Mouse (Mus musculus) bone marrow macrophage, adult 2 months (primary cell): ENCODE results near the gene Ano10. TPM values are rescaled to one million over a fixed set of nuclear protein-coding genes. Genes with fewer than 3 reads are reported as not detected.

Experiments used
- H3K27ac ChIP-seq: 2 replicates; pipeline ENCODE4 v1.5.1; 2012; ENCODE audit warnings: low read depth, low read length; ENCODE audit not compliant: insufficient read depth
- H3K4me1 ChIP-seq: 2 replicates; pipeline ENCODE4 v1.6.1; 2012; ENCODE audit warnings: low read length; ENCODE audit not compliant: control insufficient read depth, insufficient read depth
- H3K4me3 ChIP-seq: 2 replicates; pipeline ENCODE4 v1.5.1; 2012; ENCODE audit warnings: mild to moderate bottlenecking, low read length, moderate library complexity; ENCODE audit not compliant: insufficient read depth
- CTCF ChIP-seq: IDR thresholded peaks from 2 replicates; pipeline ENCODE4 v1.5.1; 2012; ENCODE audit warnings: low read depth, mild to moderate bottlenecking, low read length, moderate library complexity
- POLR2A ChIP-seq: IDR thresholded peaks from 2 replicates; pipeline ENCODE4 v1.6.1; 2012; ENCODE audit warnings: mild to moderate bottlenecking, low read depth, low read length, borderline replicate concordance
- polyA plus RNA-seq: library from polyadenylated mRNA; stranded (reverse); fragments of >200 nt; gene quantifications from 2 replicates; pipeline ENCODE4 v1.2.4, GENCODE M21; 2012; ENCODE audit not compliant: missing spikeins, insufficient read depth, insufficient read length

Gene Ano10
- polyA plus RNA-seq, 1 experiment, result 24.7 TPM

DNA sequence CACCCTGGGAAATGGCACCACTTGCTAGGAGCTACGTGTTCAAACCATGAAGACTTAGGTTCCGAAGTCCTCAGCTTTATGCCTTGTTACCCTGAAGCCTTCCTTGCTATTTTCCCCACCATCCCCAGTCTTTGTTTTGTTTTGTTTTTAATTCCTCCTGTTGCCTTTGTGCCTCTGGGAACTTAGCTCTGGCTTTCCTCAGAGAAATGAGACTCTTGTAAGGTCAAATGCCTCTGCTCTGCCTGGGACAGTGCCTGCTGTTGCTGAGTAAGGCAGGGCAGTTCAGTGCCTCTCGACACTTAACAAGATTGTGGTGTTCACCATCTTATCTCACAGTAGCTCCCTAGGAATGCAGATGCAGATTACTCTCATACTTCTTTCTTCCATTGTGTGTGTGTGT is 140.8 kb downstream of the Ano10 start:
- Histone ChIP-seq H3K4me1 (peaks cover 5% of the 10 kb centered on the region; the same call in 1 of the 2 replicates), H3K27ac (no peak overlapping the region), H3K4me3 (no peak overlapping the region)
- TF ChIP-seq CTCF (no peak), POLR2A (no peak)

GRCm38 (mm10) chr9:122152501-122152900 is 141.7 kb downstream of the Ano10 start:
- TF ChIP-seq POLR2A (no peak), CTCF (no peak)
- no peak overlapping the region for H3K4me3 ChIP-seq
- H3K4me1 ChIP-seq, result peaks cover 5% of the 10 kb centered on the region; the same call in 1 of the 2 replicates
- H3K27ac ChIP-seq, result no peak overlapping the region

DNA sequence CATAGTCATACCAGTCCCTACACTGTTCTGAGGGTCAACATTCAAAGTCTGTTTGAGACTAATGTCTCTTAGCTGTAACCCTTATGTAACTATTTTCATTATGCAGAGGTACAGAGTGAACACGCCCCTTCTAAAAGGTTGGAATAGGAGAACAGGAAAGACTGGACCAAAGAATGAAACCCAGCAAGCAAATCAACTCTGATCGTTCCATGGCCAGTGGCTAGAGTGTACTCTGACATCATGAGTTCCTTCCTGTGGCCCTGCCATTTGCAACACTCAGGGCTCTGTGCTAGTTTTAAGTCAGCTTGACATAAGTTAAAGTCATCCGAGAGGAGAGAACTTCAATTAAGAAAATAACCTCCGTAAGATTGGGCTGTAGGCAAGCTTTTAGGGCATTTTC is 142.2 kb downstream of the Ano10 start:
- H3K4me3 ChIP-seq, result no peak overlapping the region
- H3K4me1 ChIP-seq, result peaks cover 5% of the 10 kb centered on the region; the same call in 1 of the 2 replicates
- TF ChIP-seq POLR2A, result no peak
- TF ChIP-seq CTCF, result no peak
- no peak overlapping the region for H3K27ac ChIP-seq

DNA sequence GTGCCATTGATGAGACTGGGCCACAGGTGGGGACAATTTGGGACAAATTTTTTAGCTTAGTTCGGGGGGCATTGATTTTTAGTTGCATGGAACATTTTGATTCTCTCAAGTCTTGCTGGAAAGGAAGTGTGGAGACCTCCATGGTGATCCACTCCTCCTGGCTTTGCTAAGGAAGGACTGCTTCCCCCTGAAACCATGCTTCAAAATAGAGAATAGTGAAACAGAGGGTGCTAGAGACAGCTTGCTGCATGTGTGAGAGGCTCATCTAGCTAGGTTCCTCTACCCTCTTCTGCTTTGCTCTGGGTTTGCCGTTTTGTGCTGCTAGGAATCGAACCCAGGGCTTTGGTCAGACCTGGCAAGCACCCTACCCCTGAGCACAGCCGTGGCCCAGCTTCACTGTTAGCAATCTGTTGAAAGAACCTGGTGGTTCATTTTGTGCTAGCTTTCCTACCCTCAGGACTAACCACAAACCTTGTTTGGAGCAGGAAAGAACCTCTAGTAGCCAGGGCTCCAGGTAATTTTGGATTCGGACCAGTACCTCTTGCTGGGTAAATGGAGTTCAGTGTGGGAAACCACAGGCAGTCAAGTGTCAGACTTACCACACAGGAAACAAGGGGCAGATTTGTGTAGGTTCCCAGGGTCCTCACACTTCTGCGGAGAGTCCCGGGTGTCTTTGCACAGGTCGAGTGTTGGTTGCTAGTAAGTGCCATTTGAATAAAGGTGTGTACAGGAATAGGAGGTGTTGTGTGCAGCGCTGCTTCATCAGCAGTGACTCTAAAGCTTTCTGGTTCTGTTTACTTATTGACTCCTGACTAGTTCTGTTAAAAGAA is 144.0 kb downstream of the Ano10 start:
- H3K4me1 ChIP-seq, result peaks cover 5% of the 10 kb centered on the region; the same call in 1 of the 2 replicates
- TF ChIP-seq CTCF (no peak), POLR2A (no peak)
- H3K27ac ChIP-seq, result no peak overlapping the region
- no peak overlapping the region for H3K4me3 ChIP-seq

DNA sequence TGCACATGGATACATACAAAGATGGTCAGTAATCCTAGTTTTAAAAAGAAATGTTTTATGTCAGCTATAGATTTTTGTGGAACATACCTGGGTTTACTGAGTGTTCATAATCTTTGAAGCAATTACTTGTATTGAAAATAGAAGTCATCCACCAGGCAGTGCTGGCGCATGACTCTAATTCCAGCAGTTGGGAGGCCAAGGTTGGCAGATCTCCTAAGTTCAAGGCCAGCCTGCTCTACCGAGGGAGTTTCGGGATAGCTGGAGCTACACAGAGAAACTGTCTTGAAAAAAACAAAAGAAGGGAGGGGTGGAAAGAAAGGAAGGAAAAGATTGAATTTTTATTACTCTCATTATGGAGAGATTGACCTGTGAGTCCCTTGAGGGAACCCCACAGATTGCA is 145.9 kb downstream of the Ano10 start:
- Histone ChIP-seq H3K27ac (no peak overlapping the region), H3K4me3 (no peak overlapping the region), H3K4me1 (peaks cover 5% of the 10 kb centered on the region; the same call in 1 of the 2 replicates)
- TF ChIP-seq CTCF (no peak), POLR2A (no peak)

DNA sequence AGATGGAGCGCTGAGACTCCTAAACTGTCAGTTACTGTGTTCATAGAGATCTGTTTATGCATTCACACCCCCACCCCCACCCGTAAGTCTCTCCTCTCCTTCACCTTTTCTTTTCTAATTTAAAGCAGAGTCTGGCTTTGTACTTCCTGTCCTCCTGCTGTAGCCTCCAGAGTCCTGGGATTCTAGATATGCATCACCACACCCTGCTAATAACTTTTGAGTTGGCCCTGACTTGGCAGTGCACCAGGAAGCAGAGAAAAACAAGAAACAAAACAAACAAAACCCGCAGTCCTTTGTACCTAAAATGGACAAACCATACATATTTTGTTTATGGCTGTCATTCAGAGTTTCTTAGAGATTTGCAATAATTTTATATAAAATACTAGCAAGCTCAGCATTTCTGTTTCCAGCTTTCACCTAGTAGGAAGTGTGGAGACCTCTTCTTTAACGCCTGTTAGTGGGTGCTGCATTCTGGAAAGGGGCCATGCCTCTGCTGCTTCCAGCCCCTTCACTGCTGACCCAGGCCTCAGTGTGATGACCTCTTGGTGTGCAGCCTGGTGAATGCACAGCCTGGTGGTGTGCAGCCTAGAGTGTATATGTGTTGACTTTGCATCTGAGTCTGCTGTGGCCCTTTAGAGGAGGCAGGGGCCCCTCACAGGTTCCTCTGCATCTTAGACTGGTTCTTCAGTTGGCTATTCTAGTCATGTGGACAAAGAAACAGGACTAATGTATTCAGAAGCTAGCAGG is 147.9 kb downstream of the Ano10 start:
- no peak overlapping the region for H3K4me3 ChIP-seq
- H3K4me1 ChIP-seq, result peaks cover 2% of the 10 kb centered on the region; the same call in 1 of the 2 replicates
- no peak overlapping the region for H3K27ac ChIP-seq
- TF ChIP-seq POLR2A, result no peak
- TF ChIP-seq CTCF, result no peak

DNA sequence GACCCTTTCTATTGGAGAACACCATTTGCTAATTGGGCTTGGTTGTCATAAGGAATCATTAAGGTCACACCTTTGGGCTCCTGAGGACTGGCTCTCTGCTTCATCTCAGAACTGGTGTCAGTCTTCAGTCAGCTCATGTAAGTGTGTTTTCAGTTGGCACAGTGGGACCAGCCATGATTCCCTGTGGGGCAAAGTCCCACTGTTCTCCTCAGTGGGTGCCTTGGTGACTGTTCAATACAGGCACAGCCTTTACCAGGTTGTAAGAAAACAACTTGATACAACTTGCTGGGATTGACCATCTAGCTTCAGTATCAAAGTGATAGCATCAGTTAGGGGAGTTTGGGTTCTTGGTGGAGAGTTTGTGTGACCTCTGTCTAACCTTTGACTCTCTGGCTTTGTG is 148.5 kb downstream of the Ano10 start:
- H3K4me1 ChIP-seq, result peaks cover 2% of the 10 kb centered on the region; the same call in 1 of the 2 replicates
- H3K4me3 ChIP-seq, result no peak overlapping the region
- no peak for TF ChIP-seq CTCF
- no peak for TF ChIP-seq POLR2A

DNA sequence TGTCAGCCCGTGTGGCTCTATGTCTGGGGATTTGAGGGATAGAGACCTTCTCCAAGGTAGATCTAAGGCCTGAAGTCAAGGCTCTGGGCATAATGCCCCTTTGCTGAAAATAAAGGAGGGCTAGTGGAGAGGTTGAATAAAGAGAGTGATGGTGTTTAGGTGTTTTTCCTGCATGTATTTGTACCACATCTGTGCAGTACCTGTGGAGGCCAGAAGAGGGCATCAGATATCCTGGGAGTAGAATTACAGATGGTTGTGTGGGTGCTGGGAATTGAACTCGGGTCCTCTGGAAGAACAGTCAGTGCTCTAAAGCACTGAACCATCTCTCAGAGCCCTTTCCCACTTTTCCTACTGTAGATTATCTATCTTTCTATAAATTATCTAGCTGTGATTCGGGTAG is 149.4 kb downstream of the Ano10 start:
- Histone ChIP-seq H3K4me3 (no peak overlapping the region), H3K27ac (no peak overlapping the region), H3K4me1 (0 out of 2 replicates have a peak, but pooled peaks cover 5% of the 10 kb centered on the region)
- no peak for TF ChIP-seq POLR2A
- no peak for TF ChIP-seq CTCF

More for the DNA sequence above, 148.5 kb downstream of the Ano10 start:
- H3K27ac ChIP-seq, result no peak overlapping the region

GRCm38 (mm10) chr9:122143219-122143618 is 151.0 kb downstream of the Ano10 start:
- H3K27ac ChIP-seq, result no peak overlapping the region
- H3K4me1 ChIP-seq, result peaks cover 11% of the 10 kb centered on the region
- TF ChIP-seq CTCF (no peak), POLR2A (no peak)
- H3K4me3 ChIP-seq, result no peak overlapping the region

- H3K27ac ChIP-seq, result no peak overlapping the region
- H3K4me1 ChIP-seq, result peaks cover 16% of the 10 kb centered on the region
- TF ChIP-seq CTCF (no peak), POLR2A (no peak)
- no peak overlapping the region for H3K4me3 ChIP-seq
Observed at GRCm38 (mm10) chr9:122139236-122139635, 155.0 kb downstream of the Ano10 start.
